9 mouse cellular contexts compared by ENCODE assay signal in the genomic region with DNA sequence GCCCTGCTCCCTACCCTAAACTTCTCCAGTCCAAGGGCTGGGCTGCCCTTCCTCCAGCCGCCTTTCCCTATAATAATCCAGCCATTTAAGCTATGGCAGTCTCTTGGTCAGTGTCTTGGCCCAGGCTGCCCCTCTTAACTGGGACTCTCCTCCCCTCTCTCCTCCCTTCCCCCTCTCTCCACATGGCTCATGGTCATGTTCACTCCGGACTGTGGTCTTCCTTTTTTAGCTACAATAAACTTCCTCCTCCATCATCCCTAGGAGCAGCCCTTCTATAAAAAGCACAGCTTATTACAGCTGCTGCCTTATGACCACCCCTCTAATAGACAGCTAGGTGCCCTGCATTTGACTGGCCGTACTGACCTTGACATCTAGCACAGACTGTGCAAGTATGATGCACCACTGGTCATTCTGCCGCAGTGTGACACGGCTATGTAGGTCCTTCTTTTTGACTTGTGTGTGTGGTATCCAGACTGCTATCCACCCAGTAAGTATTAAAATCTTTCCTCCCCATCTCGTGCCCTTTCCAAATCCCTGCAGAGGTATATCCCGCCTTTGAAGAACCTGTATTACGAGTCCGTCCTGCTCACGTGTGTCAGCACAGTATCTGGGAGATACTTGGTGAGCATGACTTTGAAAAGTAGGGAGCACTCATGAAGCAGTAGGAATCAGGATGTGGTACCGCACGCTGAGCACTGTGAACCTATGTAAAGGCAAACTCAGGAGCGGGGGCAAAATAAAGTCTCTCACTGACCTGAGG. TPM values are rescaled to one million over a fixed set of nuclear protein-coding genes. Genes with fewer than 3 reads are reported as not detected.
DNase-seq lines count a peak whose midpoint lies in the region; ATAC-seq and TF ChIP-seq lines count a peak whose summit lies in the region.
"Had no signal": no experiment of that assay in that cellular context is flagged by ENCODE, and none has a peak within 500 bp of the region (broad histone marks: within the 10 kb centered on the region; RNA-seq: fewer than 3 reads in every experiment).

No protein-coding gene starts in this region.

- H3K4me2 ChIP-seq in lung, embryonic 14.5 days = peak overlapping the region; percentile 72
- H3K4me2 ChIP-seq in heart, embryonic 13.5 days = peak overlapping the region; percentile 74

- no peak for ATAC-seq in lung, embryonic 14.5 days (ENCODE audit: insufficient read depth)
- no peak for ATAC-seq in heart, embryonic 13.5 days (ENCODE audit: extremely low read depth, insufficient number of reproducible peaks, low FRiP score, low TSS enrichment)

- H3K79me2 ChIP-seq in macrophage (ENCODE audit: inconsistent target) = peaks cover 38% of the 10 kb centered on the region

- H3K27ac ChIP-seq in cerebellum, adult 2 months (ENCODE audit: insufficient read depth, low read length) = no peak overlapping the region
- peak overlapping the region; percentile 44; the same call in 1 of the 2 replicates for H3K27ac ChIP-seq in lung, embryonic 14.5 days (ENCODE audit: low read depth)
- H3K27ac ChIP-seq in heart, embryonic 13.5 days (replicated peaks) = peak overlapping the region; percentile 96
- H3K27ac ChIP-seq in macrophage = peak overlapping the region; percentile 97

- peak; percentile 33 for DNase-seq in cerebellum, adult 9-10 months
- no peak for DNase-seq in cerebellum, adult 2 months
- no peak for DNase-seq in lung, embryonic 14.5 days
- no peak for DNase-seq in lung, postnatal 14 days
- no peak for DNase-seq in B cell, adult 2 months
- DNase-seq in cerebellum, adult 8-10 months = no peak

- 0 out of 2 replicates have a peak overlapping the region, but pooled peaks have one; percentile 88 for H3K9ac ChIP-seq in lung, embryonic 14.5 days
- peak overlapping the region; percentile 96 for H3K9ac ChIP-seq in heart, embryonic 13.5 days

- H3K27me3 ChIP-seq in cerebellum, adult 2 months (ENCODE audit: control insufficient read depth, insufficient read depth, low read length) = no peaks in the 10 kb centered on the region
- no peaks in the 10 kb centered on the region for H3K27me3 ChIP-seq in lung, embryonic 14.5 days (ENCODE audit: insufficient read depth, low read length)
- H3K27me3 ChIP-seq in heart, embryonic 13.5 days (replicated peaks) = no peaks in the 10 kb centered on the region

- 88% methylated on average over 13 of the region's 13 CpGs for WGBS in cerebellum, adult 2 months
- WGBS in lung, embryonic 14.5 days = 72% methylated on average over 13 of the region's 13 CpGs
- WGBS in heart, embryonic 13.5 days = 72% methylated on average over 13 of the region's 13 CpGs
- WGBS in macrophage (ENCODE audit: missing documents) = 83% methylated on average over 13 of the region's 13 CpGs

- no peak for TF ChIP-seq POLR2A in cerebellum, adult 2 months (IDR thresholded peaks at IDR 0.05; ENCODE audit: borderline replicate concordance, insufficient read depth, low read length)

- peaks cover 13% of the 10 kb centered on the region for H3K36me3 ChIP-seq in lung, embryonic 14.5 days (ENCODE audit: insufficient read depth)
- H3K36me3 ChIP-seq in heart, embryonic 13.5 days = peaks cover 13% of the 10 kb centered on the region
- peaks cover 8% of the 10 kb centered on the region; the same call in 1 of the 2 replicates for H3K36me3 ChIP-seq in macrophage (ENCODE audit: inconsistent target)

- no peak overlapping the region for H3K4me3 ChIP-seq in cerebellum, adult 2 months (replicated peaks; ENCODE audit: insufficient read depth, low read depth, low read length)
- no peak overlapping the region for H3K4me3 ChIP-seq in lung, embryonic 14.5 days (ENCODE audit: low read depth, low read length)
- 0 out of 2 replicates have a peak overlapping the region, but pooled peaks have one; percentile 97 for H3K4me3 ChIP-seq in heart, embryonic 13.5 days
- no peak overlapping the region for H3K4me3 ChIP-seq in macrophage (ENCODE audit: inconsistent target)

- no peak for TF ChIP-seq CTCF in cerebellum, adult 2 months (IDR thresholded peaks at IDR 0.05; ENCODE audit: borderline replicate concordance, insufficient read depth, low read depth, low read length)
- TF ChIP-seq CTCF in lung, embryonic 14.5 days (IDR thresholded peaks at IDR 0.05; ENCODE audit: low read depth) = no peak

- H3K4me1 ChIP-seq in cerebellum, adult 2 months (ENCODE audit: control insufficient read depth, insufficient read depth, low read length) = peaks cover 4% of the 10 kb centered on the region; the same call in 1 of the 2 replicates
- peaks cover 14% of the 10 kb centered on the region for H3K4me1 ChIP-seq in lung, embryonic 14.5 days (ENCODE audit: insufficient read depth)
- peaks cover 50% of the 10 kb centered on the region for H3K4me1 ChIP-seq in heart, embryonic 13.5 days

- H3K9me3 ChIP-seq in lung, embryonic 14.5 days (ENCODE audit: low read depth, low read length) = no peaks in the 10 kb centered on the region
- no peaks in the 10 kb centered on the region for H3K9me3 ChIP-seq in heart, embryonic 13.5 days

RNA-seq across cellular contexts. Expression of gene Erp29, which starts 1.6 kb away (rescaled TPM):
- 145 TPM in 2 replicates for polyA plus RNA-seq in cerebellum, adult 2 months (2012; rRNA removed)
- polyA plus RNA-seq in lung, embryonic 14.5 days (2014; fragmentation: Nextera tagmentation; extraction: Ambion mirVana) = 117 TPM in 2 replicates
- polyA plus RNA-seq in heart, embryonic 13.5 days (2015; fragmentation: Nextera tagmentation; extraction: Ambion mirVana) = 146 and 160 TPM in 2 replicates
- 100 to 1,000 TPM in 3 of 26 experiments, 10 to 100 TPM in 21, 1 to 10 TPM in 2; 9.4 to 168 (median 42.3) TPM for total RNA-seq in macrophage (2018; cell fraction: chromatin; rRNA removed)
- 100 to 1,000 TPM; 237 to 408 (median 331) TPM for total RNA-seq in macrophage (2018; cell fraction: cytosol; rRNA removed)
- 100 to 1,000 TPM in 24 of 26 experiments, 10 to 100 TPM in 2; 61.1 to 379 (median 212) TPM for total RNA-seq in macrophage (2018; cell fraction: nucleus; rRNA removed)
- 327 to 388 TPM (median 342 TPM) in 3 replicates for polyA plus RNA-seq in macrophage (2018)

RNA-seq across cellular contexts. Expression of gene Tmem116, which starts 2.2 kb away (rescaled TPM):
- polyA plus RNA-seq in cerebellum, adult 2 months (2012; rRNA removed) = 2.8 and 3.7 TPM in 2 replicates
- polyA plus RNA-seq in lung, embryonic 14.5 days (2014; fragmentation: Nextera tagmentation; extraction: Ambion mirVana) = 1.7 and 2.0 TPM in 2 replicates
- polyA plus RNA-seq in heart, embryonic 13.5 days (2015; fragmentation: Nextera tagmentation; extraction: Ambion mirVana) = 3.9 TPM in 2 replicates
- total RNA-seq in macrophage (2018; cell fraction: chromatin; rRNA removed) = 10 to 100 TPM in 3 of 26 experiments, 1 to 10 TPM in 21, under 1 TPM in 1, not detected in 1; 0.80 to 12.3 (median 4.8) TPM
- total RNA-seq in macrophage (2018; cell fraction: cytosol; rRNA removed) = 1 to 10 TPM; 1.4 to 4.0 (median 2.6) TPM
- 10 to 100 TPM in 2 of 26 experiments, 1 to 10 TPM in 23, under 1 TPM in 1; 0.58 to 13.2 (median 3.3) TPM for total RNA-seq in macrophage (2018; cell fraction: nucleus; rRNA removed)
- 0.81 to 1.9 TPM (median 1.5 TPM) in 3 replicates for polyA plus RNA-seq in macrophage (2018)
- total RNA-seq: liver, adult 2 months had no signal

RNA-seq across cellular contexts. Expression of gene Adam1b, which starts 49.3 kb away (rescaled TPM):
- not detected in 2 replicates for polyA plus RNA-seq in cerebellum, adult 2 months (2012; rRNA removed)
- 0.11 TPM in 1 of 2 replicates, not detected in the other for polyA plus RNA-seq in lung, embryonic 14.5 days (2014; fragmentation: Nextera tagmentation; extraction: Ambion mirVana)
- 0.09 TPM in 1 of 2 replicates, not detected in the other for polyA plus RNA-seq in heart, embryonic 13.5 days (2015; fragmentation: Nextera tagmentation; extraction: Ambion mirVana)
- total RNA-seq in macrophage (2018; cell fraction: chromatin; rRNA removed) = not detected
- not detected for total RNA-seq in macrophage (2018; cell fraction: cytosol; rRNA removed)
- not detected for total RNA-seq in macrophage (2018; cell fraction: nucleus; rRNA removed)
- polyA plus RNA-seq in macrophage (2018) = not detected in 3 replicates
- total RNA-seq: liver, adult 2 months had no signal
- polyA plus RNA-seq: liver, adult 2 months had no signal

RNA-seq across cellular contexts. Expression of gene Naa25, which starts 56.2 kb away (rescaled TPM):
- polyA plus RNA-seq in cerebellum, adult 2 months (2012; rRNA removed) = 19.6 and 21.2 TPM in 2 replicates
- 42.8 and 43.5 TPM in 2 replicates for polyA plus RNA-seq in lung, embryonic 14.5 days (2014; fragmentation: Nextera tagmentation; extraction: Ambion mirVana)
- polyA plus RNA-seq in heart, embryonic 13.5 days (2015; fragmentation: Nextera tagmentation; extraction: Ambion mirVana) = 30.4 and 34.7 TPM in 2 replicates
- total RNA-seq in macrophage (2018; cell fraction: chromatin; rRNA removed) = 100 to 1,000 TPM in 5 of 26 experiments, 10 to 100 TPM in 21; 14.6 to 150 (median 64.0) TPM
- total RNA-seq in macrophage (2018; cell fraction: cytosol; rRNA removed) = 10 to 100 TPM in 24 of 26 experiments, 1 to 10 TPM in 2; 9.0 to 45.8 (median 21.5) TPM
- total RNA-seq in macrophage (2018; cell fraction: nucleus; rRNA removed) = 100 to 1,000 TPM in 1 of 26 experiments, 10 to 100 TPM in 25; 12.1 to 113 (median 58.2) TPM
- polyA plus RNA-seq in macrophage (2018) = 15.3 to 23.7 TPM (median 17.0 TPM) in 3 replicates
